Comparison of ENCODE assay signal across 11 mouse cellular contexts in the genomic region with DNA sequence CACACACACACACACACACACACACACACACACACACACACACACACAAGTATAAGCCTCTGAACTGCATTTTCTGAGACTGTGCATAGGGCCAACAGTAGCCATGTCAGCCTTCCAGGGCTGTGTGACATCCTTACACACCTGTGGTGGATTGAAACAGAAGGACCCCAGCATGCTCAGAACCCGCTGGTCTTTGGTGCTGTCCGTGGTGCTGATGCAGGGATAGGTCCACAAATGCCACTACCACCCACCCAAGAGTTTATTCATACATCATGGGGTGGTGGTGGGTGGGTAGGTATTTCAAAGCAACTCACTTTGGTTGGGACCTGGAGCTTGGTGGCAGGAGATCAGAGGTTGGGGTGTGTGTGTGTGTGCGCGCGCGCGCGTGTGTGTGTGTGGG. TPM values are rescaled to one million over a fixed set of nuclear protein-coding genes. Genes with fewer than 3 reads are reported as not detected.
DNase-seq lines count a peak whose midpoint lies in the region; ATAC-seq and TF ChIP-seq lines count a peak whose summit lies in the region.
"Had no signal": no experiment of that assay in that cellular context is flagged by ENCODE, and none has a peak within 500 bp of the region (broad histone marks: within the 10 kb centered on the region; RNA-seq: fewer than 3 reads in every experiment).

No protein-coding gene starts in this region.

- intact Hi-C loops in heart, postnatal 25 days (cut with DNase I) = no loop called here

- H3K4me3 ChIP-seq in CH12.LX (replicated peaks in 1 of 3; ENCODE audit: low read depth in 2 of 3, low read length in 2 of 3, poor library complexity in 1 of 3) = no peak overlapping the region
- no peak overlapping the region for H3K4me3 ChIP-seq in limb, embryonic 14.5 days (replicated peaks; ENCODE audit: low read length)
- H3K4me3 ChIP-seq: limb, embryonic 15.5 days had no signal

- no peak overlapping the region for H3K4me2 ChIP-seq in CH12.LX (ENCODE audit: insufficient read depth, low read depth, poor library complexity, severe bottlenecking)
- no peak overlapping the region for H3K4me2 ChIP-seq in limb, embryonic 14.5 days (replicated peaks; ENCODE audit: low read depth, low read length, severe bottlenecking)
- H3K4me2 ChIP-seq: limb, embryonic 15.5 days had no signal

- peaks cover 17 to 45% of the 10 kb centered on the region in 2 experiments for H3K4me1 ChIP-seq in CH12.LX (ENCODE audit: control insufficient read depth in 1 of 2, insufficient read depth in 2 of 2)
- no peaks in the 10 kb centered on the region for H3K4me1 ChIP-seq in limb, embryonic 14.5 days (ENCODE audit: control insufficient read depth, insufficient read depth, low read length)

- DNase-seq in kidney, postnatal 4 days = peak; percentile 84
- no peak for DNase-seq in kidney, adult 9 months
- DNase-seq in CH12.LX (ENCODE audit: extremely low read depth) (peak; percentile 60), NIH3T3 (ENCODE audit: low read depth) (peak; percentile 63)
- peak; percentile 58 for DNase-seq in limb, embryonic 14.5 days (ENCODE audit: low spot score)
- DNase-seq in right cerebral cortex, adult 2 months (ENCODE audit: low spot score in 2 of 2) = no peak
- DNase-seq in right cerebral cortex, adult 18-20 months = no peak
- no peak for DNase-seq in heart, postnatal 25 days (ENCODE audit: low spot score)

- no peak overlapping the region for H3K9ac ChIP-seq in CH12.LX (ENCODE audit: insufficient read depth, low read depth)
- H3K9ac ChIP-seq in limb, embryonic 14.5 days (ENCODE audit: low read depth, low read length, severe bottlenecking) = no peak overlapping the region
- H3K9ac ChIP-seq: limb, embryonic 15.5 days; neural tube, embryonic 13.5 days had no signal

- ATAC-seq in limb, embryonic 14.5 days (ENCODE audit: low FRiP score, low read depth) = no peak

- TF ChIP-seq EP300 in CH12.LX (IDR thresholded peaks at IDR 0.05; ENCODE audit: low read length) = no peak

- H3K36me3 ChIP-seq in CH12.LX (replicated peaks in 1 of 2; ENCODE audit: control insufficient read depth in 1 of 2, insufficient read depth in 1 of 2, low read length in 1 of 2) = no peaks in the 10 kb centered on the region
- H3K36me3 ChIP-seq in limb, embryonic 14.5 days (ENCODE audit: control insufficient read depth, insufficient read depth, low read length) = no peaks in the 10 kb centered on the region
- H3K36me3 ChIP-seq: limb, embryonic 15.5 days; neural tube, embryonic 13.5 days had no signal

- 0% methylated on average over 3 of the region's 8 CpGs for WGBS in limb, embryonic 14.5 days

- in situ Hi-C loops in CH12.LX (cut with MboI; ENCODE audit: low pct_ligation_motif_present, low pct_unique_long_range_greater_than_20kb, low sequenced_read_pairs) = no loop called here

- TF ChIP-seq CTCF in CH12.LX (conservative IDR thresholded peaks at IDR 0.05 in 1 of 2, IDR thresholded peaks at IDR 0.05 in 1 of 2; ENCODE audit: low read depth in 2 of 2, low read length in 2 of 2) = no peak

- no peak for TF ChIP-seq RAD21 in CH12.LX (IDR thresholded peaks at IDR 0.05; ENCODE audit: low read depth, low read length)

- H3K27me3 ChIP-seq in CH12.LX (replicated peaks) = peaks cover 28% of the 10 kb centered on the region
- peaks cover 78% of the 10 kb centered on the region for H3K27me3 ChIP-seq in limb, embryonic 14.5 days (ENCODE audit: control insufficient read depth, insufficient read depth, low read length)

- no peaks in the 10 kb centered on the region for H3K9me3 ChIP-seq in CH12.LX (replicated peaks; ENCODE audit: low read length)
- no peaks in the 10 kb centered on the region for H3K9me3 ChIP-seq in limb, embryonic 14.5 days (ENCODE audit: control insufficient read depth, low read length)
- H3K9me3 ChIP-seq: limb, embryonic 15.5 days; neural tube, embryonic 13.5 days had no signal

- no peak for TF ChIP-seq POLR2A in CH12.LX (IDR thresholded peaks at IDR 0.05; ENCODE audit: low read depth, low read length)
- TF ChIP-seq POLR2A in limb, embryonic 14.5 days (IDR thresholded peaks at IDR 0.05; ENCODE audit: borderline replicate concordance, extremely low read depth, insufficient read depth, insufficient read length) = no peak

- no peaks in the 10 kb centered on the region for H3K79me2 ChIP-seq in CH12.LX (replicated peaks; ENCODE audit: control insufficient read depth, extremely low read depth, insufficient read depth, poor library complexity, severe bottlenecking)

- dilution Hi-C loops in CH12.LX (cut with MboI; ENCODE audit: extremely low pct_ligation_motif_present, extremely low pct_unique_long_range_greater_than_20kb, low sequenced_read_pairs) = no loop called here

- H3K27ac ChIP-seq in CH12.LX (ENCODE audit: insufficient read depth, low read depth) = no peak overlapping the region
- no peak overlapping the region for H3K27ac ChIP-seq in limb, embryonic 14.5 days (replicated peaks; ENCODE audit: low read depth, low read length)
- H3K27ac ChIP-seq: limb, embryonic 15.5 days; neural tube, embryonic 13.5 days had no signal

TF ChIP-seq in CH12.LX, 34 proteins besides CTCF, POLR2A, EP300 and RAD21:
- TF ChIP-seq JUN (IDR thresholded peaks at IDR 0.05; ENCODE audit: insufficient read depth, low read depth, low read length) (no peak), CHD1 (IDR thresholded peaks at IDR 0.05; ENCODE audit: low read depth, low read length) (no peak), ZKSCAN1 (IDR thresholded peaks at IDR 0.05; ENCODE audit: borderline replicate concordance, low read depth, low read length) (no peak), RCOR1 (conservative IDR thresholded peaks at IDR 0.05; ENCODE audit: low read depth, low read length) (no peak), UBTF (IDR thresholded peaks at IDR 0.05; ENCODE audit: low read depth, low read length) (no peak), HCFC1 (IDR thresholded peaks at IDR 0.05; ENCODE audit: low read depth, low read length) (no peak), POLR2AphosphoS2 (IDR thresholded peaks at IDR 0.05; ENCODE audit: low read depth, low read length) (no peak), CHD2 (IDR thresholded peaks at IDR 0.05; ENCODE audit: low read length) (no peak), BHLHE40 (IDR thresholded peaks at IDR 0.05; ENCODE audit: low read depth, low read length) (no peak)

RNA-seq across cellular contexts. Expression of a gene that starts 1.4 kb away (rescaled TPM):
- 0.55 TPM in 1 of 2 replicates, not detected in the other for total RNA-seq in CH12.LX (2012; rRNA removed)
- total RNA-seq in CH12.LX (2014; rRNA removed) = not detected in 2 replicates
- 0.30 and 0.78 TPM in 2 replicates for polyA plus RNA-seq in CH12.LX (2012; ENCODE audit: insufficient read length, low read depth)
- polyA plus RNA-seq in limb, embryonic 14.5 days (2012; rRNA removed) = not detected in 2 replicates
- polyA plus RNA-seq in limb, embryonic 14.5 days (2014; fragmentation: Nextera tagmentation; extraction: Ambion mirVana) = not detected in 2 replicates
- total RNA-seq in heart, postnatal 25 days (2021) = not detected
- polyA plus RNA-seq: heart, postnatal 0 days had no signal

RNA-seq across cellular contexts. Expression of a gene that starts 6.3 kb away (rescaled TPM):
- total RNA-seq in CH12.LX (2012; rRNA removed) = not detected in 2 replicates
- not detected in 2 replicates for total RNA-seq in CH12.LX (2014; rRNA removed)
- not detected in 2 replicates for polyA plus RNA-seq in CH12.LX (2012; ENCODE audit: insufficient read length, low read depth)
- 0.05 TPM in 1 of 2 replicates, not detected in the other for polyA plus RNA-seq in limb, embryonic 14.5 days (2012; rRNA removed)
- 0.14 TPM in 1 of 2 replicates, not detected in the other for polyA plus RNA-seq in limb, embryonic 14.5 days (2014; fragmentation: Nextera tagmentation; extraction: Ambion mirVana)
- not detected for total RNA-seq in heart, postnatal 25 days (2021)
- polyA plus RNA-seq: neural tube, embryonic 13.5 days had no signal

RNA-seq across cellular contexts. Expression of a gene that starts 36.8 kb away (rescaled TPM):
- 0.04 TPM in 1 of 2 replicates, not detected in the other for total RNA-seq in CH12.LX (2012; rRNA removed)
- not detected in 2 replicates for total RNA-seq in CH12.LX (2014; rRNA removed)
- polyA plus RNA-seq in CH12.LX (2012; ENCODE audit: insufficient read length, low read depth) = 0.23 and 0.24 TPM in 2 replicates
- 0.49 and 0.63 TPM in 2 replicates for polyA plus RNA-seq in limb, embryonic 14.5 days (2012; rRNA removed)
- 0.07 and 0.10 TPM in 2 replicates for polyA plus RNA-seq in limb, embryonic 14.5 days (2014; fragmentation: Nextera tagmentation; extraction: Ambion mirVana)
- not detected for total RNA-seq in heart, postnatal 25 days (2021)
- polyA plus RNA-seq: heart, postnatal 0 days; limb, embryonic 15.5 days had no signal

RNA-seq across cellular contexts. Expression of a gene that starts 43.9 kb away (rescaled TPM):
- total RNA-seq in CH12.LX (2012; rRNA removed) (not detected in 2 replicates), CH12.LX (2014; rRNA removed) (0.04 TPM in 1 of 2 replicates, not detected in the other)
- not detected in 2 replicates for polyA plus RNA-seq in CH12.LX (2012; ENCODE audit: insufficient read length, low read depth)
- polyA plus RNA-seq in limb, embryonic 14.5 days (2012; rRNA removed) = 0.01 TPM in 1 of 2 replicates, not detected in the other
- not detected in 2 replicates for polyA plus RNA-seq in limb, embryonic 14.5 days (2014; fragmentation: Nextera tagmentation; extraction: Ambion mirVana)
- total RNA-seq in heart, postnatal 25 days (2021) = not detected
- polyA plus RNA-seq: heart, postnatal 0 days; limb, embryonic 15.5 days had no signal

RNA-seq across cellular contexts. Expression of a gene that starts 60.0 kb away (rescaled TPM):
- not detected in 2 replicates for total RNA-seq in CH12.LX (2012; rRNA removed)
- total RNA-seq in CH12.LX (2014; rRNA removed) = not detected in 2 replicates
- polyA plus RNA-seq in CH12.LX (2012; ENCODE audit: insufficient read length, low read depth) = not detected in 2 replicates
- polyA plus RNA-seq in limb, embryonic 14.5 days (2012; rRNA removed) = 30.6 and 41.2 TPM in 2 replicates
- polyA plus RNA-seq in limb, embryonic 14.5 days (2014; fragmentation: Nextera tagmentation; extraction: Ambion mirVana) = 6.0 and 7.3 TPM in 2 replicates
- total RNA-seq in heart, postnatal 25 days (2021) = under 1 TPM in 1 of 2 experiments, not detected in 1; 0.11 TPM

Comparison
In these comparisons a context has a peak if more than half of its experiments do, and no peak if none do; other contexts are left out.
1. DNase-seq: peak in kidney, postnatal 4 days (2 of 2), CH12.LX (single experiment), NIH3T3 (single experiment) and limb, embryonic 14.5 days (single experiment); none in kidney, adult 9 months (single experiment), right cerebral cortex, adult 2 months (0 of 2), right cerebral cortex, adult 18-20 months (single experiment) and heart, postnatal 25 days (single experiment).